10 mouse cellular contexts compared by ENCODE assay signal in the genomic region with DNA sequence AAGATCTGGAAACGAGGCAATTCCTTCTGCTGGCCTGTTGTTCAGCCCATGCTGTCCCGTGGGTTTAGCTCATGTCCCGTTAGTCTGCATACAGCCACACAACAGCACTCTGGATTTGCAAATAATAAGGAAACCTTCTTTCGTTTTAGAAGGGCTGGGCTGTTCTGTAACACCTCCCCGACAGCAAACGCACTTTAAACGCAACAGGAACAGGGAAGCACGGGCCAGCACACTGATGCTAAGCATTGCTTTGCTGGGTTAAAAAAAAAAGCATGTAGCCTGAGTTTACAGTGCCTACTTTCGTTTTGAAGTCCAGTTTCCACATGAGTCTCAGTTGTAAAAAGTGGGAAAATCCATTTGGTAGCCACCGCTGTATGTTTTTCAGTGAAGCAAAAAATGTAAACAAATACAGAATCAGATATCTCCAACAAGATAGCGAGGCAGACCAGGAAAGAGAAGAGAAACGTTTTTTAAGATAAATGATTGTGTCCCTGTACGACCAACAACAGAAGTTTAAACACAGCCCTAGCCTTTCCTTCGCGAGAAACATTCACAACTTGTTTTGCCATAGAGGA. TPM values are rescaled to one million over a fixed set of nuclear protein-coding genes. Genes with fewer than 3 reads are reported as not detected.
DNase-seq lines count a peak whose midpoint lies in the region; ATAC-seq lines count a peak whose summit lies in the region.
"Had no signal": no experiment of that assay in that cellular context is flagged by ENCODE, and none has a peak within 500 bp of the region (broad histone marks: within the 10 kb centered on the region; RNA-seq: fewer than 3 reads in every experiment).

No protein-coding gene starts in this region.

- 51% methylated on average over 15 of the region's 15 CpGs for WGBS in heart, embryonic 16.5 days
- WGBS in heart, embryonic 11.5 days (ENCODE audit: insufficient replicate concordance), result 64% methylated on average over 15 of the region's 15 CpGs
- 26% methylated on average over 15 of the region's 15 CpGs for WGBS in liver, embryonic 16.5 days (ENCODE audit: insufficient replicate concordance)

- no peaks in the 10 kb centered on the region for H3K27me3 ChIP-seq in heart, embryonic 16.5 days (ENCODE audit: control insufficient read depth, insufficient read depth, low read length)
- H3K27me3 ChIP-seq in heart, embryonic 11.5 days (ENCODE audit: control insufficient read depth, insufficient read depth, low read length), result no peaks in the 10 kb centered on the region
- H3K27me3 ChIP-seq in liver, embryonic 16.5 days (ENCODE audit: control insufficient read depth, insufficient read depth, low read depth, low read length), result no peaks in the 10 kb centered on the region

- H3K36me3 ChIP-seq in heart, embryonic 16.5 days (ENCODE audit: control insufficient read depth, insufficient read depth), result no peaks in the 10 kb centered on the region
- H3K36me3 ChIP-seq in heart, embryonic 11.5 days (ENCODE audit: control insufficient read depth, insufficient read depth, low read length), result no peaks in the 10 kb centered on the region
- no peaks in the 10 kb centered on the region for H3K36me3 ChIP-seq in liver, embryonic 16.5 days (ENCODE audit: control insufficient read depth, insufficient read depth)

- H3K4me1 ChIP-seq in heart, embryonic 16.5 days (ENCODE audit: control insufficient read depth, insufficient read depth, low read length), result peaks cover under 1% of the 10 kb centered on the region; the same call in 1 of the 2 replicates
- no peaks in the 10 kb centered on the region for H3K4me1 ChIP-seq in heart, embryonic 11.5 days (ENCODE audit: control insufficient read depth, insufficient read depth, low read length)
- peaks cover 7% of the 10 kb centered on the region for H3K4me1 ChIP-seq in liver, embryonic 16.5 days (ENCODE audit: control insufficient read depth, low read depth, low read length)

- no peak for ATAC-seq in heart, embryonic 16.5 days (replicated peaks; ENCODE audit: extremely low read depth, insufficient read depth, low FRiP score)
- no peak for ATAC-seq in heart, embryonic 11.5 days (replicated peaks; ENCODE audit: insufficient number of reproducible peaks, low FRiP score, low TSS enrichment)
- peak; percentile 24 for ATAC-seq in CD4-positive, CD25-positive, alpha-beta regulatory T cell, adult 4 months
- peak; percentile 76 for ATAC-seq in erythroblast, adult 5-6 weeks (replicated peaks; ENCODE audit: low FRiP score, poor library complexity, severe bottlenecking)
- no peak for ATAC-seq in liver, embryonic 16.5 days (ENCODE audit: low read depth)
- ATAC-seq: forebrain, postnatal 0 days had no signal

- H3K4me3 ChIP-seq in heart, embryonic 16.5 days (ENCODE audit: low read length), result peak overlapping the region; percentile 33
- H3K4me3 ChIP-seq in heart, embryonic 11.5 days (ENCODE audit: low read depth, low read length), result no peak overlapping the region
- peak overlapping the region; percentile 31 for H3K4me3 ChIP-seq in liver, embryonic 16.5 days (ENCODE audit: low read depth, low read length)

- no peaks in the 10 kb centered on the region for H3K9me3 ChIP-seq in heart, embryonic 16.5 days (replicated peaks; ENCODE audit: control insufficient read depth, low read length)
- H3K9me3 ChIP-seq in heart, embryonic 11.5 days (replicated peaks; ENCODE audit: control insufficient read depth, low read length), result no peaks in the 10 kb centered on the region
- no peaks in the 10 kb centered on the region for H3K9me3 ChIP-seq in liver, embryonic 16.5 days (replicated peaks; ENCODE audit: control insufficient read depth, low read length)

- peak overlapping the region; percentile 22; the same call in 1 of the 2 replicates for H3K9ac ChIP-seq in heart, embryonic 16.5 days (ENCODE audit: low read length)
- H3K9ac ChIP-seq in heart, embryonic 11.5 days (ENCODE audit: low read depth, low read length), result no peak overlapping the region
- peak overlapping the region; percentile 1; the same call in 1 of the 2 replicates for H3K9ac ChIP-seq in liver, embryonic 16.5 days (ENCODE audit: low read depth, low read length)
- H3K9ac ChIP-seq: forebrain, postnatal 0 days had no signal

- peak overlapping the region; percentile 51 for H3K4me2 ChIP-seq in heart, embryonic 16.5 days (ENCODE audit: low read depth, low read length)
- H3K4me2 ChIP-seq in heart, embryonic 11.5 days, result no peak overlapping the region
- H3K4me2 ChIP-seq in liver, embryonic 16.5 days (ENCODE audit: low read depth, low read length), result peak overlapping the region; percentile 47

- H3K27ac ChIP-seq in heart, embryonic 16.5 days (ENCODE audit: low read length), result no peak overlapping the region
- H3K27ac ChIP-seq in heart, embryonic 11.5 days (ENCODE audit: low read depth, low read length), result no peak overlapping the region
- peak overlapping the region; percentile 15; the same call in 1 of the 2 replicates for H3K27ac ChIP-seq in liver, embryonic 16.5 days (ENCODE audit: low read length)

- no peak for DNase-seq in layer of hippocampus, adult 11-12 months (ENCODE audit: low spot score)
- DNase-seq in adrenal gland, adult 2 months, result no peak
- no peak for DNase-seq in adrenal gland, postnatal 36 days
- DNase-seq: forebrain, postnatal 0 days; kidney, adult 9 months had no signal

RNA-seq across cellular contexts. Expression of a gene that starts 56.6 kb away (rescaled TPM):
- 9.2 and 18.2 TPM in 2 replicates for polyA plus RNA-seq in heart, embryonic 16.5 days (2015; fragmentation: Nextera tagmentation; extraction: Ambion mirVana)
- polyA plus RNA-seq in heart, embryonic 11.5 days (2014; fragmentation: Nextera tagmentation; extraction: Ambion mirVana), result 3.7 and 4.6 TPM in 2 replicates
- 100 to 1,000 TPM; 684 to 751 TPM for polyA plus RNA-seq in CD4-positive, CD25-positive, alpha-beta regulatory T cell, adult 4 months (2017; shearing (Covaris generic))
- 50.1 and 86.1 TPM in 2 replicates for total RNA-seq in erythroblast, adult 5-6 weeks (2015; ENCODE audit: low replicate concordance)
- 21.2 and 29.4 TPM in 2 replicates for total RNA-seq in erythroblast, adult 5-6 weeks (2017; ENCODE audit: low replicate concordance)
- polyA plus RNA-seq in liver, embryonic 16.5 days (2015; fragmentation: Nextera tagmentation; extraction: Ambion mirVana), result 20.9 and 21.9 TPM in 2 replicates
- 10 to 100 TPM; 41.2 to 44.7 TPM for total RNA-seq in adrenal gland, adult 2 months (2021)
- 338 and 482 TPM in 2 replicates for polyA plus RNA-seq in adrenal gland, adult 2 months (2012; rRNA removed)
- total RNA-seq in adrenal gland, postnatal 36 days (2021), result 10 to 100 TPM; 22.9 to 27.0 TPM

Comparison
In these comparisons a context has a peak if more than half of its experiments do, and no peak if none do; other contexts are left out.
1. ATAC-seq: peak in CD4-positive, CD25-positive, alpha-beta regulatory T cell, adult 4 months (single experiment) and erythroblast, adult 5-6 weeks (single experiment); none in heart, embryonic 16.5 days (single experiment), heart, embryonic 11.5 days (single experiment) and liver, embryonic 16.5 days (single experiment).
2. RNA of a gene that starts 56.6 kb away (polyA plus RNA-seq): 684 to 751 TPM in CD4-positive, CD25-positive, alpha-beta regulatory T cell, adult 4 months and 338 to 482 TPM in adrenal gland, adult 2 months; 20.9 to 21.9 TPM in liver, embryonic 16.5 days, 9.2 to 18.2 TPM in heart, embryonic 16.5 days and 3.7 to 4.6 TPM in heart, embryonic 11.5 days; every median in the first group is over 10 times any median in the second.